Mouse (Mus musculus) heart, embryonic 13.5 days (tissue): ENCODE data around the gene Gm12184. TPM values are rescaled to one million over a fixed set of nuclear protein-coding genes. Genes with fewer than 3 reads are reported as not detected.

Experiments used
- ATAC-seq: fragments of 200-750 bp; cut with Nextera tagmentation; 2 replicates; pipeline ENCODE4 v1.8.0; 2017; ENCODE audit warnings: moderate TSS enrichment; ENCODE audit not compliant: insufficient number of reproducible peaks, low FRiP score, low TSS enrichment; ENCODE audit errors: extremely low read depth
- H3K27ac ChIP-seq: fragments of 300-500 bp; sonication (generic); replicated peaks from 2 replicates; pipeline ENCODE4 v1.5.1; 2015; ENCODE audit warnings: moderate library complexity, mild to moderate bottlenecking, inconsistent platforms
- H3K27me3 ChIP-seq: fragments of 300-500 bp; sonication (generic); replicated peaks from 2 replicates; pipeline ENCODE4 v1.6.1; 2015; ENCODE audit warnings: mild to moderate bottlenecking, inconsistent platforms
- H3K36me3 ChIP-seq: fragments of 300-500 bp; sonication (generic); 2 replicates; pipeline ENCODE4 v1.6.1; 2015; ENCODE audit warnings: mild to moderate bottlenecking, inconsistent platforms
- H3K4me1 ChIP-seq: fragments of 300-500 bp; sonication (generic); 2 replicates; pipeline ENCODE4 v1.6.1; 2015; ENCODE audit warnings: inconsistent platforms
- H3K4me2 ChIP-seq: fragments of 300-500 bp; sonication (generic); 2 replicates; pipeline ENCODE4 v1.6.1; 2015; ENCODE audit warnings: inconsistent platforms, mild to moderate bottlenecking, moderate library complexity
- H3K4me3 ChIP-seq: fragments of 300-500 bp; sonication (generic); 2 replicates; pipeline ENCODE4 v1.5.1; 2015; ENCODE audit warnings: moderate library complexity, mild to moderate bottlenecking, inconsistent platforms
- H3K9ac ChIP-seq: fragments of 300-500 bp; sonication (generic); 2 replicates; pipeline ENCODE4 v1.6.1; 2015; ENCODE audit warnings: inconsistent platforms, mild to moderate bottlenecking, moderate library complexity
- H3K9me3 ChIP-seq: fragments of 300-500 bp; sonication (generic); 2 replicates; pipeline ENCODE4 v1.6.1; 2016; ENCODE audit warnings: inconsistent platforms
- WGBS: fragments of 180-500 bp; shearing (Covaris S2); methylation state at CpG from one replicate; pipeline ENCODE4 v1.1.7; 2015; ENCODE audit warnings: mixed read lengths; 5-methylcytosine and 5-hydroxymethylcytosine counted together
- polyA plus RNA-seq: library from polyadenylated mRNA; unstranded; fragments of >200 nt; fragmentation: Nextera tagmentation; extraction: Ambion mirVana; gene quantifications from 2 replicates; pipeline ENCODE4 v1.2.1, GENCODE M21; 2015

Gene Gm12184
- polyA plus RNA-seq, 1 experiment from 2014 or later = 1.2 TPM

DNA sequence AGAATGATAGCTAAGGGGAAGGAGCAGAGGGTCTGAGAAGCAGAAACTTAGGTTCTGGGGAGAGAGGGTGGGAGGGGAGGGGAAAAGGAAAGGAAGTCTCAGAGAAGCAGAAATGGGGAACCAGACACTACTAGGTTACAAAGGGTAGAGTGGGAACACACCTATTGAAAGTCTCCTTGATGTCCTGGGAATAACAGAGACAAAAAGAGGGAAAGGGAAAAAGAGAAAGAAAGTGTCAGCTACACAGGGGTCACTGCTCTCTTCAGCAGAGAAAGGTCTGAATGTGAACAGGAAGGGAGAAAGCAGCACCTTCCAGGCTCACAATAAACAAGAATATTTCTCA lies 18.2 kb downstream of the Gm12184 start:
- H3K9ac ChIP-seq = no peak overlapping the region
- peaks cover 100% of the 10 kb centered on the region for H3K36me3 ChIP-seq
- H3K4me1 ChIP-seq = peaks cover 11% of the 10 kb centered on the region; the same call in 1 of the 2 replicates
- H3K9me3 ChIP-seq = no peaks in the 10 kb centered on the region
- H3K4me2 ChIP-seq = no peak overlapping the region
- no peak overlapping the region for H3K4me3 ChIP-seq
- no peaks in the 10 kb centered on the region for H3K27me3 ChIP-seq
- no peak overlapping the region for H3K27ac ChIP-seq
- no peak for ATAC-seq

- no peak for ATAC-seq
- no peak overlapping the region for H3K27ac ChIP-seq
- no peak overlapping the region for H3K4me3 ChIP-seq
- peaks cover 14% of the 10 kb centered on the region for H3K4me1 ChIP-seq
- H3K9ac ChIP-seq = no peak overlapping the region
- peaks cover 100% of the 10 kb centered on the region for H3K36me3 ChIP-seq
- H3K4me2 ChIP-seq = no peak overlapping the region
- 53% methylated on average over 14 of the region's 14 CpGs for WGBS
- H3K9me3 ChIP-seq = no peaks in the 10 kb centered on the region
- no peaks in the 10 kb centered on the region for H3K27me3 ChIP-seq
These were observed 18.7 kb downstream of the Gm12184 start for GRCm38 (mm10) chr11:48807563-48808303.

GRCm38 (mm10) chr11:48806856-48807562 lies 19.4 kb downstream of the Gm12184 start:
- 53% methylated on average over 21 of the region's 21 CpGs for WGBS
- Histone ChIP-seq H3K4me3 (no peak overlapping the region), H3K27me3 (no peaks in the 10 kb centered on the region), H3K9me3 (no peaks in the 10 kb centered on the region), H3K27ac (peak overlapping the region; percentile 6; the same call in 1 of the 2 replicates), H3K36me3 (peaks cover 100% of the 10 kb centered on the region), H3K4me1 (peaks cover 21% of the 10 kb centered on the region), H3K4me2 (no peak overlapping the region), H3K9ac (no peak overlapping the region)
- ATAC-seq = no peak

- Histone ChIP-seq H3K36me3 (peaks cover 90% of the 10 kb centered on the region), H3K4me2 (no peak overlapping the region), H3K27me3 (no peaks in the 10 kb centered on the region), H3K4me1 (peaks cover 32% of the 10 kb centered on the region), H3K4me3 (no peak overlapping the region), H3K9ac (no peak overlapping the region), H3K9me3 (no peaks in the 10 kb centered on the region), H3K27ac (no peak overlapping the region)
- WGBS = 87% methylated on average over 2 of the region's 2 CpGs
- no peak for ATAC-seq
These were observed 21.5 kb downstream of the Gm12184 start for GRCm38 (mm10) chr11:48804922-48805321.

DNA sequence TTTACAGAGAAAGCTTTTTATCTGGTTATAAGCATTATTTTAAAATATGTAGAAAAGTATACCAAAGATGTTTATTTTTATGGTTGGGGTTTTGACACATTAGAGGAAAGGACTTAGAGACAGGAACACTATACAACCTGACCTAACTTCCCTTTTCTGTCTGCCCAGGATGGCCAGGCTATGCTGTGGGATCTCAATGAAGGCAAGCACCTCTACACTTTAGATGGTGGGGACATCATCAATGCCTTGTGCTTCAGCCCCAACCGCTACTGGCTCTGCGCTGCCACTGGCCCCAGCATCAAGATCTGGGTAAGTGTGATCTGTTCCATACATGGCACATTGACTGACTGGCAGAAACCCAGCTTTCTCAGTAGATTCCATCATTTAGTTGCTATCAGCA lies 22.5 kb downstream of the Gm12184 start:
- H3K36me3 ChIP-seq = peaks cover 80% of the 10 kb centered on the region
- 94% methylated on average over 2 of the region's 2 CpGs for whole genome bisulfite sequencing
- H3K27ac ChIP-seq = no peak overlapping the region
- no peak overlapping the region for H3K4me2 ChIP-seq
- no peak overlapping the region for H3K4me3 ChIP-seq
- ATAC-seq = no peak
- H3K27me3 ChIP-seq = no peaks in the 10 kb centered on the region
- no peaks in the 10 kb centered on the region for H3K9me3 ChIP-seq
- H3K4me1 ChIP-seq = peaks cover 31% of the 10 kb centered on the region
- H3K9ac ChIP-seq = no peak overlapping the region

- 64% methylated on average over 17 of the region's 17 CpGs for WGBS
- ATAC-seq = no peak
- Histone ChIP-seq H3K4me2 (peak overlapping the region; percentile 98), H3K4me3 (peak overlapping the region; percentile 91), H3K27me3 (no peaks in the 10 kb centered on the region), H3K36me3 (peaks cover 62% of the 10 kb centered on the region), H3K9me3 (no peaks in the 10 kb centered on the region), H3K4me1 (peaks cover 48% of the 10 kb centered on the region), H3K9ac (peak overlapping the region; percentile 98), H3K27ac (no peak overlapping the region; the same call in 1 of the 2 replicates)
These were observed 24.4 kb downstream of the Gm12184 start for GRCm38 (mm10) chr11:48801831-48802772.

- Histone ChIP-seq H3K4me3 (peak within 1 kb of the TSS; percentile 91), H3K9me3 (no peaks in the 10 kb centered on the region), H3K4me1 (peaks cover 48% of the 10 kb centered on the region), H3K27me3 (no peaks in the 10 kb centered on the region), H3K4me2 (peak within 1 kb of the TSS; percentile 98), H3K9ac (peak within 1 kb of the TSS; percentile 98), H3K36me3 (peaks cover 42% of the 10 kb centered on the region), H3K27ac (peak within 1 kb of the TSS; percentile 100)
- peak; percentile 69 for ATAC-seq
- WGBS = under 1% methylated on average over 47 of the region's 47 CpGs
These were observed 26.3 kb downstream of the Gm12184 start, which contains the start of gene Rack1 for GRCm38 (mm10) chr11:48799921-48800701. Gene Rack1, plus strand, starts transcription at chr11:48800332.

DNA sequence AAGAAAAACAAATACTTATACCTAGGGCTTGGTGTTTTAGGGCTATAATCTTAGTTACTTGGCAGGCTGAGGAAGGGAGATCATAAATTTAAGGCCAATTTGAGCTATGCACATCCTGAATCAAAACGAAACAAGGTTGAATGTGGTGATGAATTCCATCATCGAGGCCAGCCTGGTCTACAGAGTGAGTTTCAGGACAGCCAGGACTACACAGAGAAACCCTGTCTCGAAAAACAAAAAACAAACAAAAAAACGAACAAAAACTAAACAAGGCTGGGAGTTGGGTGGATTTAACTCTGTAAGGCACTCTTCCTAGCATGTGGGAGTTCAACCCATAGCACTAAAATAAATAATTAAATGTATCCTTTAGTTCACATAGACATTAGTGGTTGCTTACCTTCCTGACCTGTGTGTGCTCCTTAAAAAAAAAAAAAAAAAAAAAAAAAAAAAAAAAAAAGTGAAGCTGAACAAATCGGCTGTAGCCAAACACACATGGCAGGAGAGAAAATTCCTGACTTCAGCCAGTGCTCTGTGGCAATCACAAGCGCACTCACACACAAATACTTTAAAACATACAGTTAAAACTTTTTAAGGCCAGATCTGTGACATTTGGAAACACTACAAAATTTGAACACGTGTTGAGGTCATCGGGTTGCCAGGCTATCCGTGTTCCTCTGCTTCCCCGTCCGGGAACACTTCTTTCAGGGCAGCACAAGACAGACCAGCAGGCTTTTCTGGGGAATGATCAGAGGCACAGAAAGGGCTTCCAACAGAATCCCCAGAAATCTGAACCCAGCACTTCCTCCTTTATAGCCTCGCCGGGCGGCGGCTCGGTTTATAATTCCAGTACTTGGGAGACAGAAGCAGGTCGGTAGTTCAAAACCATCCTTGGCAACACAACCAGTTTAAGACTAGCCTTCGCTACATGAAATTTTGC lies 27.2 kb downstream of the Gm12184 start:
- peak overlapping the region; percentile 91 for H3K4me3 ChIP-seq
- 7% methylated on average over 18 of the region's 18 CpGs for WGBS
- peak; percentile 2; the same call in 1 of the 2 replicates for ATAC-seq

GRCm38 (mm10) chr11:48798308-48798707 lies 28.1 kb downstream of the Gm12184 start:
- WGBS = 49% methylated on average over 7 of the region's 7 CpGs
- Histone ChIP-seq H3K4me1 (peaks cover 48% of the 10 kb centered on the region), H3K9me3 (no peaks in the 10 kb centered on the region), H3K4me3 (peak overlapping the region; percentile 91; the same call in 1 of the 2 replicates), H3K27ac (peak overlapping the region; percentile 100), H3K36me3 (peaks cover 24% of the 10 kb centered on the region), H3K27me3 (no peaks in the 10 kb centered on the region), H3K9ac (peak overlapping the region; percentile 83), H3K4me2 (peak overlapping the region; percentile 98)
- ATAC-seq = no peak

More for the DNA sequence above, 27.2 kb downstream of the Gm12184 start:
- Histone ChIP-seq H3K9me3 (no peaks in the 10 kb centered on the region), H3K9ac (peak overlapping the region; percentile 83), H3K36me3 (peaks cover 33% of the 10 kb centered on the region), H3K27me3 (no peaks in the 10 kb centered on the region), H3K4me1 (peaks cover 48% of the 10 kb centered on the region), H3K27ac (peak overlapping the region; percentile 100), H3K4me2 (peak overlapping the region; percentile 98)

GRCm38 (mm10) chr11:48797287-48797686 lies 29.2 kb downstream of the Gm12184 start:
- WGBS = 47% methylated on average over 5 of the region's 5 CpGs
- no peak overlapping the region for H3K4me3 ChIP-seq
- no peak overlapping the region for H3K27ac ChIP-seq

More at GRCm38 (mm10) chr11:48797287-48797686, 29.2 kb downstream of the Gm12184 start:
- no peak for ATAC-seq
- Histone ChIP-seq H3K36me3 (peaks cover 13% of the 10 kb centered on the region), H3K4me1 (peaks cover 38% of the 10 kb centered on the region), H3K4me2 (no peak overlapping the region), H3K9ac (peak overlapping the region; percentile 5; the same call in 1 of the 2 replicates), H3K27me3 (no peaks in the 10 kb centered on the region), H3K9me3 (no peaks in the 10 kb centered on the region)
